Mouse (Mus musculus) cerebellum, adult 11-12 months (tissue): ENCODE data around the gene Epb41l2.

Experiments used
- DNase-seq: peaks from one replicate; pipeline ENCODE4 v3.0.0; 2022

Epb41l2 gene

DNA sequence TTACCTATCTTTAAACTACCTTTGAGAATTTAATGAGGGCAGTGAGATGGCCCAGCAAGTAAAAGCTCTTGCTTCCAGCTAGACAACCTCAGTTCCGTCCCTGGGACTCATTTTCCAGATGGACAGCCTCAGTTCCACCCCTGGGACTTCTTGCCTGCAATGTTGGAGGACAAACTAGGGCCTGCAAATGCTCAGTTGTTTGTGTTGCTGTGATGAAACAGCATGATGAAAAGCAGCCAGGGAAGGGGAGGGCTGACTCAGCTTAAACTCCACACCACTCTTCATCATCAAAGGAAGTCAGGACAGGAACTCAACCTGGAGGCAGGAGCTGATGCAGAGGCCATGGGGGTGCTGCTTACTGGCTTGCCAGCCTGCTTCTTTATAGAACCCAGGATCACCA is 154.2 kb downstream of the Epb41l2 start:
- no peak for DNase-seq

DNA sequence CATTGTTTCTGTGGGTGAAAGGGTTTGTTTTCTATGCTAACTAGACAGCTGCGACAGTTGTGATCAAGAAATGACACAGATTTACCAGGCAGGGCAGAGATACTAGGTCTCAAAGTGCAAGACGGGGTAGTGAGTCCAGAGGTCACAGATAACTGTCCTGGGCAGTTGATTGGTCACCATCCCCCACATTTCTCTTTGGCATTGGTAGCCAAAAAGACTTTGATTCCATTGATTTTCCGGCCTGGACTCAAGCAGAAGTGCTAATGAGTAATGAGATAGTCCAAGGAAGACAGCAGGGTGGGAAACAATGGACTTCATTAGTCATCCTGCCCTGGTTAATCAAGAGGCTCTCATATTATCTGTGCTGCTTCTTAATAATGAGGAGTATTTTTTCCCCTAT is 160.4 kb downstream of the Epb41l2 start:
- no peak for DNase-seq

- no peak for DNase-seq
Observed at GRCm38 (mm10) chr10:25520428-25520827, 160.8 kb downstream of the Epb41l2 start.

DNA sequence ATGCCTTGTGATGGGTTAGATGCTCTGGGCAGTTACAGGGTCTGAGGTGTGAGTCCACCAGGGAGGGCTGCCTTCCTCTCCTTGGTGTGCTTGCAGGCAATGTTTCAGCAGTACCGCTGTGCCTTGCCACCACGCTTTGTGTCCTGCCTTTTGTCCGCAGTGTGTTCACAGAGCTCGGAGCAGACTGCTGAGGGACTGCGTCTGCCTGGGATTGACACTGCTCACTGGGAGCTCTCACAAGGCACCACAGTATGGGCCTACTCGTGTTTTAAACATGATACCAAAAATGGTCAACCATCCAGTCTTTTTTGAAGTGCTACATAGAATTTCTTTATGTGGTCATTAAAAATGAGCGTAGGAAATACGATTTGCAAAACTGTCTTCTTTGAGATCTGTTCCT is 164.1 kb downstream of the Epb41l2 start:
- DNase-seq: no peak

DNA sequence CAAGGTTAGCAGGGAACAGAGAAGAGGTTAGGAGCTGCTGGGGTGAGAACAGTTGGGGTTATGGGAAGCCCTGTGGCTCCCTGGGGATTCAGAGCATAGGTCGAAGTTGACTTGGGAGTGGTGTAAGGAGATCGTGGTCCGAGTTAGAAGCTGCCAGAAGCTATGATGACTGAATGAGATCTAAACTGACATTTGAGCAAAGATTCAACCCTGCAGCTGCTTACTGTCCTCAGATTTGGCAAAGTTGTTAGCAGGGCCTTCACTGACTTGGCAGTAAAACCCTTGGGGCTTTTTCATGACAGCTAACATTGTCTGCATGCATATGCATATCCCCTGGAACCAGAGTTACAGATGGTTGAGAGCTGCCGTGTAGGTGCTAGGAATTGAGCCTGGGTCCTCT is 166.6 kb downstream of the Epb41l2 start:
- DNase-seq: no peak

- DNase-seq: no peak
Observed at GRCm38 (mm10) chr10:25526622-25527021, 167.0 kb downstream of the Epb41l2 start.

- no peak for DNase-seq
Observed at GRCm38 (mm10) chr10:25527126-25527525, 167.5 kb downstream of the Epb41l2 start.

- no peak for DNase-seq
Observed at GRCm38 (mm10) chr10:25531335-25531734, 171.7 kb downstream of the Epb41l2 start.

DNA sequence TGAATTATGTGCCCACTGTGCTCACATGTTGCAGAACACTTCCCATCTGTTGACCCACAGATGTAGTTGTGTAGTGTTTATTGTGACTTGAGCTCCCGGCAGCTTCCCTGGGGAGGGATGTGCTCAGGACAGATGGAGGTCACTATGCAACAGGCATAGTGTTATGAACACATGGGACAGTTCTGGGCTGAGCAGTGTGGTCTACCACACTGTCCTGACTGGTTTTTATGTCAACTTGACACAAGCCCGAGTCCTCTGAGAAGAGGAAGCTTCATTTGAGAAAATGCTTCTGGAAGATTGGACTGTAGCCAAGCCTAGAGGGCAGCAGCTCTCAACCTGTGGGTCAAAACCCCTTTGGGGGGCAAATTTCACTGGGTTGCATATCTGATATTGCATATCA is 173.5 kb downstream of the Epb41l2 start:
- DNase-seq: no peak

DNA sequence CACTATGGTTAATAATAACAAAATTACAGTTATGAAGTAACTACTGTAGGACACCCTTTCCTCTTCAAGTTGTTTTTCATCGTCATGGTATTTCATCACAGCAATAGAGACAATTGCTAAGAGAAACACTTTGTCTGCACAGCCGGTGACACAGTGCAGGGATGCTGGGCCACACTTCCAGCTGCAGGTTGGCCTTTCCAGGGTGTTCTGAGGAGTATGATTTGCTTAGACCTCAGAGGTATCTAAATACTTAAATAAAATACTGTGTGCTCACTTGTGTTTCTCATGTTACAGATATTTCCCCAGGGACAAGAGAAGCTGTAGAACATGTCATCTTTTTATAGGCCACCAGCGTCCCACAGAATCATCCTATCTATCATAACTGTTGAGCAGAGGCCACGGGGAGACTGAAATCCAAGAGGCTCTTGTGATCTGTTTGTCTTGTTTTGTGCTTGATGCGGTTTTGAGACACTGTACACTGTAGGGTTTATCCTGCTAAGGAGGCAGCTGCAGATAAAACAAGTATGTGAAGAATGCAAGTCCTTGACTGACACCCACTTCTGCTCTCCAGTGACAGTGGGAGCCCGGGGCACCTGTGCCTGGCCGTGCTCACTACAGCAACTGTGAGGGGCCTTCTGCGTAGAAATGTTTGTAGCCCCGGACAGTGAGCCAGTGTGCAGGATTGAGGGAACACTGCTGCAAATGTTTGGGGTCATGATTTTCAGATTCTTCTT is 174.1 kb downstream of the Epb41l2 start:
- DNase-seq: no peak

DNA sequence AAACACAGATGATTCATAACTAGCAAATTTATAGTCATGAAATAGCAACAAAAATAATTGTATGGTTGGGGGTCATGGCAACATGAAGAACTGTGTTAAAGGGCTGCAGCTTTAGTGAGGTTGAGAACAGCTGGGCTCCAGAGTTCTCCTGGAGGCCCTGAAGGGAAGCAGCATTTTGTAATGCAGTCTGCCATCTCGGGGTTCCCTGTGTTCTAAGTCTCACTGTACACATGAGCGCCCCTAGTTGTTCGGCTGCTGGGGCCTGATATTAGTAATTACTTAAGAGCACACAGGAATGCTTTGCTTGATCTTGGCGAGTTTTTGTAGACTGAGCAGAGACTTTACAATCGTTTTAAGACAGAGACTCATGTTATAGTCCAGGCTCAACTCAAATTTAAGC is 174.9 kb downstream of the Epb41l2 start:
- no peak for DNase-seq

GRCm38 (mm10) chr10:25535891-25536331 is 176.3 kb downstream of the Epb41l2 start, which contains the start of gene Smlr1:
Smlr1 (minus strand) TSS chr10:25536267.
- no peak for DNase-seq

GRCm38 (mm10) chr10:25536621-25537020 is 177.0 kb downstream of the Epb41l2 start:
- DNase-seq: no peak

- no peak for DNase-seq
Observed at GRCm38 (mm10) chr10:25538738-25539137, 179.1 kb downstream of the Epb41l2 start.

GRCm38 (mm10) chr10:25539146-25539770 is 179.7 kb downstream of the Epb41l2 start:
- no peak for DNase-seq

- no peak for DNase-seq
Observed at GRCm38 (mm10) chr10:25539771-25540168, 180.2 kb downstream of the Epb41l2 start.

DNA sequence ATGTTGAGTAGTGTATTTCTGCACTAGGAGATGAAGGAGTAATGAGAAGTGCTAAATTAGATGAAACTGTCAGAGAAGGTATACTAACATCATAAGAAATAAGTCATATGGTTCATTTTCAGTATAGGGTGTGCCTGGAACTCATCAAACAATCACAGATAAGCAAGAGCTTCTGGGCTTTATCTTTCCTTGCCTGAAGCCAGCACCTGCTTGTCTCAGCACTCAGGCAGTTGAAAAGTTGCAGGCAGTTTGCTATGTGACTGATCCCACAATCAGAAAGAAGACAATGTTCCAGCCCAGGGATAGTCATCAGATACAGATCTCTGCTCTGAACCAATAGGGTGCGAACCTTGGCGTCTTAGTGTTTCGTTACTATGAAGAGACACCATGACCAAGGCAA is 181.5 kb downstream of the Epb41l2 start:
- no peak for DNase-seq

DNA sequence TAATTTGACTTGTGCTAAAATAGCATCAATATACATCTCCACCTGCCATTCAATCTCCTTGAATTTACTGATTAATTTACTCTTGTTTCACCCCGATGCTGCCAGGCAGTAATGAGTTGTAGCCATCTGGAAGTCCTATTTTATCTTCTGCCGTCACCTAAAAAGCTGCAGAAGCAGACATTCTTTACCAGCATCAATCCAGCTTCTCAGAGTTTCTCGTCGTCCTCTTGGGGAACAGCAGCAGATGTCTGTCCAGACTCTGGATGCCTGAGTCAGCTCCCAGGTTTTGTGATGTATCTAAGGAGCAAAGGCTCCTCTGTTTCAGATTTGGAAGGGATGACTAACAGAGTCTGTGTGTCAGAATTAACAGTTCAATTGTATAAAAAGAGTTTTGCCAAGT is 193.3 kb downstream of the Epb41l2 start:
- DNase-seq: no peak

DNA sequence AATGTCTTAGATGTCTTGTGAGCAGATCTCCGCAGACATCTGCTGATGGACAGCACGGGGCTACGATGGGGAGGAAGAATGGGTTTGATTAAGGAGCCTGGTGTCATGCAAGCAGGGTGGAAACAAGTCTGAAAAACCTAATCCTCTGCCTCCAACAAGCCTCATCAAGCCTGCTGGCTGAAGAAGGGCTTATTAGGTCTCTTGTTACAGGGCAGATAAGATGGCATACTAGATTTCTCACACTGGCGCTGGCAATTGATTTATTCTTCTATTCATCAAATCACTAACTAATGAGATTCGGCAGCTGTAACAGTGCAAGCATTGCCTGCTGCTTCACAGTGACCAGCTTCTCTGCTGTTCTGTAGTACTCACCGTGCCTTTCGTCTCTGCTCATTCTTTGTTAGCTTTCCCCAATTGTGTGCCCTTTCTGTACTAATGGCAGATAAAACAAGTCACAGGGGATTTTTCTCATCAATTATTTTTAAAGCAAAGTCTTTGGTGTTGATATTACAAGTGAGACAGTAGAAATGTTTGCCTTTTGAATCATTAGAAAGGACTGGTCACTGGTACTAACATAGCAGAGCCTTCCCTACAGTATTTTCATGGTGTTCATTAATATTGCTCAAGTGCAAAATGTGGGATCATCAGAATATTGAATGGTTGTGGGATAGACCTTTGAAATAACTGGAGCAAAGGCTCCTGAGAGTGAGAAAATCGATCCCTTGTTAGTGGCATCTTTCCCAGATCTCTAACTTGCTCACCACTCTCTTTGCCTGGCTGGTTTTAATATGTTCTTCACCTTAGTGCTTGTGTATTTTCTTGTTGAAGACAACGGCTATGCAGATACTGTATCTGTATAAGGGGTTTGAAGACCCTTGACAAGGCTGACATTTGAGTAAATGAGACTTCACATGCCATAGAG is 212.0 kb downstream of the Epb41l2 start:
- DNase-seq: no peak
